Mouse (Mus musculus) CD4-positive, CD25-positive, alpha-beta regulatory T cell, adult 4 months (primary cell): ENCODE results near the gene Ndufa3. TPM values are rescaled to one million over a fixed set of nuclear protein-coding genes. Genes with fewer than 3 reads are reported as not detected.
"Not testable (repeated sequence)": the region's sequence is repeated elsewhere in the genome, so short reads cannot be mapped to it uniquely, and the experiment has no call there.

Experiments
- ATAC-seq: one replicate; pipeline ENCODE4 v1.8.0; 2017
- polyA plus RNA-seq, 2 experiments: library from polyadenylated mRNA; unstranded; fragments of 100-300 nt; shearing (Covaris generic); gene quantifications; one replicate each; pipeline ENCODE4 v1.2.1; 2017

The Ndufa3 gene
- polyA plus RNA-seq = 100 to 1,000 TPM; 538 to 754 TPM

DNA sequence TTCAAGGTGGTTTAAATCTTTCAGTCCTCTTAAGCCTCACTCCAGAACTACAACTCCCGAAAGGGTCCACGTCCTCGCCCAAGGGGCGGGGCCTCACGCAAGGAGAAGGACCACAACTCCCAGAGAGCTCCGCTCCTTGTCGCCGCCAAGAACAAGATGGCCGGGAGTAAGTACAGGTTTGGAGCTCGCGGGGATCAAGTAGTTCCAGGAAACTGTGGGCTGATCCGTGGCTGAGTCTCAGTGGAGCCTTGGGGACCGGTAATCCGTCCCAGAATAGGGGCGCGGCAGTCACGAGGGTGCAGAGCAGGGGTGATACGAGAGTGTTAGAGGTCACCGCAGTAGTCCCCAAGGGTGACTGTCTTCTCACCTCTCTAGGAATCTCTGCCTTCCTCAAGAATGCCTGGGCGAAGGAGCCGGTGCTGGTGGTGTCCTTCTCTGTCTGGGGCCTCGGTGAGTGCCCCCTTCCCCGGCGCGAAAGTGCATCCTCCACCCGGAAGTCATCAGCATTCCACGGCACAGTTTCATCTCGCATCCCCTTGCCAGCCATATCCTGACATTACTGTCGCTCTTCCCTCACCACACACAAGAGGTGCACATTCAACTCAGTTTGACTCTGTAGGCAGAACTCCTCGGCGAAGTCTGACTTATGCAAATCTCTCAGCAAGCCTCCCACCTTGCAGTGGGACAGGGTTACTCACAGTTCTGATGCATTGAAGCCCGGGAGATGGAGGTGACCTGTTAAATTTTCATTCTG, at the start of gene Ndufa3:
Ndufa3 (plus strand) TSS at position 132 of the 754 bp plus-strand sequence.
- ATAC-seq = peak; percentile 99

DNA sequence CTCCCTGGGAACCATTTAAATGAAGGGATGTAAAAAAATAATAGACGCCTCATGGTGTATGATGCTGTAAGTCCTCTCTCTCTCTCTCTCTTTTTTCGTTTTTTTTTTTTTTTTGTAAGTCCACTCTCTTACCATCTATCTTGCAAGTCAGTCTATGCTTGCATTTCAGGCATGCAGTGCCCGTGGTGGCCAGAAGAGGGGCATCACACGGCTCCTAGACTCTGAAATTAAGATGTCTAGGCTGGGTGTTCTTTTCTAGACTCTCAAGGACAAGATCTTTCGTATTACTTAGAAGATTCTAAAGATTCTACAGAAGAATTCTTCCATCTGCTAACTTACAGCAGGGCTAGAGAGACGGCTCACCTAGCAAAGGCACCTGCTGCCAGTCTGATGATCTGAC, 47.4 kb upstream of the Ndufa3 start:
- no peak for ATAC-seq

DNA sequence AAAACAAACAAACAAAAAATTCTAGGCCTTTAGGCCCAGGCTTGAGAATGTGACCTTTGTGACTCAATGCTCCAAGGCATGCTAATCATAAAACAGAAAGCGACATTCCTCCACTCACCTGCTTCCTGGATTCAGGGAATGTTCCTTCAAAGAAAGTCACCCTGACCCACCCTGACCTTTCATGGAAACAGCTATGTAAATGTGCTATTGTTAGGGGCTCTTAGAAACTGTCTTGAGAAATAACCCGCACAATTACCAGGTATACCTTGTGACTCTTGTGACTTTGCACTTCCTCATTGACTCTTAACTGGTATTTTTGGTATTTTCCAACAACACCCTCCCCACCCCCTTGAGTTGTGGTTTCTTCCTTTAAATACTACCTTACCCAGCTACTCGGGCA, 46.6 kb upstream of the Ndufa3 start:
- not testable (repeated sequence) for ATAC-seq

DNA sequence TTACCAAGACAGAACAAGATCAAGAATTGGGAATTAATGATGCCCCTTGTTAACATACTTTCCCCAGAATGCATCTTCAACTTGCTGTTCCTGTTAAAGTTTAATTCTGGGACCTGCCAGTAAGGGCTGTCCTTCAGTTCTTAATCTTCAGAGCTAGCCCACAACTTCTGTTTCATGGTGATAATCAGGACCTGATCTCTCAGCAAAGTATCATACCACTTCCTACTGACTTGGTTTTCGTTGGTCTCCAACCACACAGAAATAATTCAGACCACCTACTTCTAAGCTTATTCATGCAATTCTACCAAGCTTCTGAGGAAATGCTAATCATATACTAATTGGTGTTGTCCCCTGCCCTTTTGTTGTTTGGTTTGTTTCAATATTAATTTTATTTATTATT, 45.3 kb upstream of the Ndufa3 start:
- ATAC-seq = no peak

DNA sequence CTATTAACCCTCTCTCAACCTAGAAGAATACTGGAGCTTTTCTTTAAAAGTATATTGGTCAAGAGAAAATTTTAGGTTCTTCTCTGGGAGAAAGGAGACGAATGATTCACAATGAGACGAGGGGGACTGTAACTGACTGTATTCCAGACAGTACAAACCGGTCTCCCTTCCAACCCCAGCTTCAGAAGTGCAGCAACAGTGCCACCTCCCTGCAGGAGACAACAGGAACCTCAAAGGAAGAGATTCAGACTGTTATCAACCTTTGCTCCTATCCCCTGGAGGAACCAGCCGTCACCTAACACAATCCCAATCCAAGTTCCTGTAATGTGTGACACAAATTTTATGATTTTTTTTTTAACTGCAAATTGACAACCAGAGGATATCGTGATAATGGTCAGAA, 43.0 kb upstream of the Ndufa3 start:
- ATAC-seq = no peak

DNA sequence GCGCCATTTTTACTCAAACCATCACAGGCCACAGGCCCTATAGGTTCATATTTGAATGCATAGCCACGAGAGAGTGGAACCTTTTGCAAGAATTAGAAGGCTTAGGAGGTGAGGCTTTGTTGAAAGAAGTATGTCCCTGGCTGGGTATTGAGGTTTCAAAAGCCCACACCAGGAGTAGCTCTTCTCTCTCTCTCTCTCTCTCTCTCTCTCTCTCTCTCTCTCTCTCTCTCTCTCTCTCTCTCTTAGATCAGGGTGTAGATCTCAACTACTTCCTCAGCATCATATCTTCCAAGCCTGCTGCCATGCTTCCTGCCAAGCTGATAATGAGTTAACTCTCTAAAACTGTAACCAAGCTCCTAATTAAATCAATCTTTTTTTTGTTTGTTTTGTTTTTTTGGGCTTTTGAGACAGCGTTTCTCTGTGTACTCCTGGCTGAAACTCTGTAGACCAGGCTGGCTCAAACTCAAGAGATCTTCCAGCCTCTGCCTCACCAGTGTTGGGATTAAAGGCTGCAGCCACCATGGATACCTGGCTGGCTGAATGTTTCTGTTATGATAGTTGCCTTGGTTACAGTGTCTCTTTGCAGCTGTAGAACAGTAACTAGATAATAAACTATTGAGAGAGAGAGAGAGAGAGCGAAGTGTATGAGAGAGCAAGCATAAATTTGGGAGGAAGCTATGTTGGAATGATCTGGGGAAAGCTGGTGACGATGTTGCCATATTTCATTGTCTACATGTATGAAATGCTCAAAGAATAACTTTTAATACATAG, 40.6 kb upstream of the Ndufa3 start:
- no peak for ATAC-seq

DNA sequence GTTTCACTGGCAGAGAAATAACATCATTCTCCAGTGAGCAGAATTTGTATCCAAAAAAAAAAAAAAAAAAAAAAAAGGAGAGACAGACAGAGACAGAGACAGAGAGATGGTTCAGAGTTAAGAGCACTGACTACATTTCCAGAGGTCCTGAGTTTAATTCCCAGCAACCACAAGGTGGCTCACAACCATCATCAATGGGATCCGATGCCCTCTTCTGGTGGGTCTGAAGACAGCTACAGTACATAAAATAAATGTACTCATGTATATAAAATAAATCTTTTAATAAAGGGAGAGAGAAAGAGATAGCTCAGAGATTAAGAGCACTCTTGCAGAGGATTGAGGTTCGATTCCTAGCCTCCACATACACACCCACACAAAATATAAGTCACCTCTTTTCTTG, 39.0 kb upstream of the Ndufa3 start:
- ATAC-seq = no peak

DNA sequence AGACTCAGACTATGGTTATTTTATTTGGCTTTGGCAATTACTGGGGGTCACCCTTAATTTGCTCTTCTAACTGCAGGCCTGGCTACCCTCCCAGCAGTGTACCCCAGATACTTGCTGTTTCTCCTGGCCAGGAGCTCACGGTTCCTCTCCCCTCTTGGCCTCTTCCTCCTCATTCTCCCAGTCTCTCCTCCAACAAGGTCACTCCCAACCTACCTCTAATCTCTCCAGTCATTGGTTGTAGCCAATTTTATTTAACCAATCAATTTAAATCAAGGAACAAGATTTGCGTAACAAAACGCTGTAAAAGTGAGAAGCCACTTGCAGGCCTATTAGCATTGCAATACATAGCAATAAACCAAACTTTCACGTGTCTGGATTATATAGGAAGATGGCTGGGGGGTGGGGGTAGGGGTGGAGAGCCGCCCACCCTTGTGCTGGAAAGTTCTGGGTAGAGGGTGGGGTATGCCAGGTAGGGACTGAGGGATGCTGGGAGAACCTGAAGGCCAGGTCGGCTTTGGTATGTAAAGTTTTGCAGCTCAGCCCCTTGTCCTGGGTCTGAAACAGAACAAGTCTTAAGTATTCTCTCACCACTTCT, 38.1 kb upstream of the Ndufa3 start:
- ATAC-seq = no peak

DNA sequence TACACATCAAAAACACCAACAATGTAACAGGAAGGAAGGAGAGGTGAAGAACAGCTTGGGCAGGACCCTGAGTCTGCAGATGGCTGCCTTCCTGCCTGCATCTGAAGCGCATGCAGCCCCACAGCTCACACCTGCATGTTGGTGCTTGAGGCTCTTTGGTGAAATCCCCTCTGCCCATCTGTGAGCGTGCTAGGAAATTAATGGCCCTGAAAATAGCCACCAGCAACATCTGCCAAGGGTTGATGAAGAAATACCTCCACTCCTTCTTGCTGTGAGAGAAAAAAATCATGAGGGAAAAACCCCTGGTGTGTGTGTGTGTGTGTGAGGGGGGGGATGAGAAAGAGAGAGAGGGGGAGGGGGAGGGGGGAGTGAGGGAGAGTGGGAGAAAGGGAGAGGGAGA, 37.1 kb upstream of the Ndufa3 start:
- ATAC-seq = no peak

DNA sequence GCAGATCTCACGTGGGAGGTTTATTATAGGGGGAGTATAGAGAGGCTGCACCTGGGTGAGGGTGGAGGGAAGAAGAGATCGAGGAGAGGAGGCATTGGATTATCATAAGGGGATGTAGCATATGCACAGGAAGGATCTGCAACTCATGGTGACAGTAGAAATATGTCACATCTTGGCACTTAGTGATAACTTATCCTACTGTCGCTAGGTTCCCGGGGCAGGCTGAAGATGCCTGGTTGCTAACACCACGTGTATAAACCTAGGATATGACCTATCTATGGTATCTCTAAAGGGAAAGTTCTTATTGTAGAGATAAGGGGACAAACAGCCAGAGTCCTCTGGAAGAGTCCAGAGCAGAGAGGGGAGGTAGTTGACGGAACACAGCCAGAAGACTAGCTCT, 31.4 kb upstream of the Ndufa3 start:
- no peak for ATAC-seq

DNA sequence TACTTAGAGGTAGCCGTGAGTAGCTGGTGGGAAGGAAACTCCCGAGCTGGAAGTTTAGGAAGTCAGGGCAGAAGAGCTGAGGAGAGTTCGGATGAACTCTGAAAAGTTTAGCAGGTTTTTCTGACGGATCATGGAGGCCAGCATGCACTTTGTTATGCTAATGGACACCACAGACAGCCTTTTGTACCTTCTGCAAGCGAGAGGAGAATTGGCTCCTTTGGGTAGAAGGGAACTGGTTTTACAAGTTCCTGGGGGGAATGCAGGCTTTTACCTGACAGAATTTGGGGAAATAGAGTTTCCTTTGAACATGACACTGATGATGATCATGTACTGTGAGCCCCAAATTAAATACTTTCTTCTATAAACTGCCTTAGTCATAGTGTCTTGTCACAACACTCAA, 30.9 kb upstream of the Ndufa3 start:
- no peak for ATAC-seq

DNA sequence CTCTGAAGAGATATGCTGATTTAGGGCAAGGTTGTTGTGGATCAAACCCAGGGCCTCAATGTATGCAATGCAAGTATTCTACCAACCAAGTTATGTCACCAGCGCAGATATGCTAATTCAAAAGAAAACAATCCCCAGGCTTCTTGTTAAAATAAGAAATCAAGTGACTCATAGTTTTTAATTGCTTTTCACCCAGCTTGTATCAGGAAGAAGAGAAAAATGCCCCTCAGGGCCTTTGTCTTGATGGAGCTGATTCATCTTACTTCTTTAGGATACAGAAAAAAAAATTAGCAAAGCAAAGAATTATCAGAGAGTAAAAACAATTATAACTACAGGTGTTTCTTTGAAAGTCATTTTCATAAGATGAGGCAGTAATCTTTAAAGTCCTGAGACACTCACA, 29.9 kb upstream of the Ndufa3 start:
- no peak for ATAC-seq

DNA sequence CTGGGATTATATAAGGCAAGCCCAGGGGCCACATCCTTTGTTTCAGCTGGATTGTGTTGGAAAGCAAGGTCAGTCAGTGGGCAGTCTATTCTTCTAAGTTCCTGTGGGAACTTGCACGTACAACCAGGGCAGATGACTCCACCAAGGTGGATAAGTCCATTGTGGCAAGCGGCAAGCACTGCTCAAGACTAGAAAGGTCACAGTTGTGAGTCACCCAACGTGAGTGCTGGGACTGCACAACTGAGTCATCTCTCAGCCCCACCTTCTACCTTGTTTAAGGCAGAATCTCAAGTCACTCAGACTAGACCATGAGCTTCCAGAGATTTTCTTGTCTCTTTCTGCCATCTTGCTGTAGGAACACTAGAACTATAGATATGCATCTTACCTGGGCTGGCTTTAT, 26.6 kb upstream of the Ndufa3 start:
- no peak for ATAC-seq

DNA sequence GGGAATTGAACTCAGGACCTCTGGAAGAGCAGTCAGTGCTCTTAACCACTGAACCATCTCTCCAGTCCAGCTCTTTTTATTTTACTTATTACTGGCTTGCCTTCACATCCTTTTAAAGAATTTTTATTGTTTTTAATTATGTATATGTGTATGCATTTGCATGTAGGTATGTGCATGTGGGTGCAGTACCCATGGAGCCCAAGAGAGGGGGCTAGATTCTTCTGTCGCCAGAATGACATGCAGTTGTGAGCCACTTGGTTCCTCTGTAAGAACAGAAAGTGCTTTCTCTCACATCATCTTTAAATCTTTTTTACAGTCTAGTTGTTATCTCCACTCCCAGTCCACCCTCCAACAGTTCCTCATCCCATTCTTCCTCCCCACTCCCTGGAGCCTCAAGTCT, 25.6 kb upstream of the Ndufa3 start:
- no peak for ATAC-seq

DNA sequence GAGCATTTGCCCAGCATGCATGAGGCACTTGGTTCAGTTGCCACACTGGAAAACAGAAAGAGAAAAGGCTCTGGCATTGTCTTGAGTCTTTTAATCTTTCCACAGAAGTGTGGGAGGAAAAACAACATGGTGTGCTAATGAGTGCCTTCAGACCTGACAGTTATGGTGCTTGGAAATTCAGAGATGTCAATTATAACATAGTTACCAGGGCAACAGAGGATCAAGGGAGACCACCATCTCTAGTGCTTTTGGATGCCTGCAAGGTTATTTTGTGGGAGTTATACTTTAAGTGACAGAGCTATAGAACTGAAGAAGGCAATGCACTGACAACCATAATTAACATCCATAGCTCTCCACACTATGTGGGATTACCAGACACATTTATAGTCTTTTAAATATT, 23.3 kb upstream of the Ndufa3 start:
- no peak for ATAC-seq

DNA sequence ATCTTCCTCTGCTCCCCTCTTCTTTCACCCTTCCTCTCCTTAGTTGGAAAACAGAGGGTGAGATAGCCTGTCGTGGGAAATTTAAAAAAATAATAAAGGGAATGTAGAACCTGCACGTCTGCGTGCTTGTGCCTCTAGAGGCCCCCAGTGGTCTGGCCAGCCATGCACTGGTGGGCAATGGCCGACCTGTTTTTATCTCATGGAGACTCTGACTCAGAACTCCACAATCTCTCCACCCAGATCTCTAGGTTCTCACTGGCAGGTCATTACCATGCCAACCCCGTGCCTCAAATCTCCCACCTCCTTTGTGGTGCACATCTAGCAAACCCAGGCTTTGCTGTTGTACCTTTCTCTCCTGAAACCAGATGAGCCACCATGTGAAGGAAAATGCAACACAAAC, 22.5 kb upstream of the Ndufa3 start:
- peak; percentile 57 for ATAC-seq

DNA sequence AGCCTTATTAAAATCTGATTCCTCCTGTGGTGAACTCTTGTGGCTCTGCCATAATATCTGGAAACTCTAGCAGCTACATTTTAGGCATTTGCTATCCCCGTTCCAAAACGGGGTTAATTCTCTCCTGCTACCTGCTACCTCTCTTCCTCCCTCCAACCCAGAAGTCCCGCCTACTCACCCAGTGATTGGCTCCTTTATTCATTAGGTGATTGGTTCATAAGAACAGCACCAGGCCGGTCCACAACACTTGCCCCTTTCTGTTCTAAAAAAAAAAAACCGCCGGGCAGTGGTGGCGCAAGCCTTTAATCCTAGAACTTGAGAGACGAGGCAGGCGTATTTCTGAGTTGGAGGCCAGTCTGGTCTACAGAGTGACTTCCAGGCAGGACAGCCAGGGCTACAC, 22.0 kb upstream of the Ndufa3 start:
- peak; percentile 94 for ATAC-seq

DNA sequence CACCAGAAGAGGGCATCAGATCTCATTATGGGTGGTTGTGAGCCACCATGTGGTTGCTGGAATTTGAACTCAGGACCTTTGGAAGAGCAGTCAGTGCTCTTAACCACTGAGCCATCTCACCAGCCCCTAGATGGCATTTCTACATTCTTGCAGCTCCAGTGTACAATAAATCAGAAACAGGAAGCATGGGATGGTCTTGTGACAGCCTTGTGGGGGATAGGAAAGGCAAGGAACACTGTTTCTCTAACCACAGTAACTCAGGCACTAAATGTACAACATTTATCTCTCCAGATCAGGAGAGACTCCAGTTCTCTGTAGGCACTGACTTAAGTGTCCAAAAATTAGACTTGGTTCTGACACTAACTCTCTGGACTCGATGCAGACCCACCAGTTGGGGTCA, 19.4 kb upstream of the Ndufa3 start:
- not testable (repeated sequence) for ATAC-seq

DNA sequence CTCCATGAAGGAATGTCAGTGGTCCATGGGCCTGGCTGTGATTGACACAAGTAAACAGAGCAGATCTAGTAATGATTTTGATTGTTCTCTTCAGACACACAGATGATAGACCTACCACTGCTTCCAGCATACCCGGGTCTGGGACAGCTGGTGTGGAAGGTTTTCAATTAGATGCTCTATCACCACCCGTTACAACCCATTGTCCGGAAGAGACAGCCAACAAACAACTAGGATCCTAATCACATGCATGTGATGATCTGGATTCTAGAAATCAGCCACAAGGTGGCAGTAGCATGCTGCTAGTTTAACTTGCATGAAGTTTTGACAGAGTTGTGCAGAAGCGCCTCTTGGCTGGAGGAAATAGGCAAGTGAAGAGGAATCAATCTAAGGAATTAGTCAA, 16.1 kb upstream of the Ndufa3 start:
- ATAC-seq = peak; percentile 94

DNA sequence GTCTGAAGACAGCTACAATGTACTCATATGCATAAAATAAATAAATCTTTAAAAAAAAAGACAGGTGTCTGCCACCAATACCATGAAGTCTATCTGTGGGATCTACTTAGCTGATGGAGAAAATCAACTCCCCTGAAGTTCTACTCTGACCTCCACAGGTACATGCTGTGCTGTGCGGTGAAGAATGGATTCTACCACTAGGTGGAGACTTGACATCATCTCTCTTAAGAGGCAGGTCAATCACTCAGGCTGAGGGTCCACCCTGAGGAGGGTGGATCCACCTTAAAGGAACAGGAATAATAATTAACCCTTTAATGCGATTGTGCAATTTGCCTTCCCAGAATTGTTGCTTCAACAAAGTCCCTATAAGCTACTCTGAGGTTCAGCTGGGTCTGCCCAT, 10.4 kb upstream of the Ndufa3 start:
- ATAC-seq = no peak

DNA sequence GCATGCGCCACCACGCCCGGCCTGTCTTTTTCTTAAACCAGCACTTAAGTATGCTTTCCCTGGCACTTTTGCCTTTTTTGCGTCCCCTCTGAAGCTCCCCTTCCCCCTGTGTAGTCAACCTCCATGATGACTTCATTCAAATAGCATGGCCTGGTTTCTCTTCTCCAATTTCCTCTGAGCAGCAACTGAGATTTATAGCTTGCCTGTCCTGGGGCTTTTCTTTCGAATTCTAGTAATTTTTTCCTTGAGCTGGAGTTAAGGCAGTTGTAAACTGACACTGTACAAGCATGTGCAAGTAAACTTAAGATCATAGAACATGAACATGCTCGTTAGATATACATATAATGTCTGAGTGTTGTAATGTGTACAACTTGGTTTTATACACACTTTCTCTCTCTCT, 9.8 kb upstream of the Ndufa3 start:
- no peak for ATAC-seq

DNA sequence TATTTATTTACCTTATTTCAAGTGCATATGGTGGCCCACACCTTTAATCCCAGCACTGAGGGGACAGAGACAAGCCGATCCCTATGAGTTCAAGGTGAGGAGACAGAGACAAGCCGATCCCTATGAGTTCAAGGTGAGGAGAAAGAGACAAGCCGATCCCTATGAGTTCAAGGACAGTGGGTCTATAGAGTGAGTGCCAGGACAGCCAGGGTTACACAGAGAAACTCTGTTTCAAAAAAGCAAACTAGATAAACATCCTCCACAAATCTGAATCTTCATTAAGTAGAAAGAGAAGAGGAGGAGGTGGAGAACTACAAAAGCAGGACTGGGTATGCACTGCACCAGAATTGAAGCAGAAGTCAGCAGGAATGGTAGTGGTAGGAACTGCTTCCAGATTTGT, 8.5 kb upstream of the Ndufa3 start:
- ATAC-seq = no peak

DNA sequence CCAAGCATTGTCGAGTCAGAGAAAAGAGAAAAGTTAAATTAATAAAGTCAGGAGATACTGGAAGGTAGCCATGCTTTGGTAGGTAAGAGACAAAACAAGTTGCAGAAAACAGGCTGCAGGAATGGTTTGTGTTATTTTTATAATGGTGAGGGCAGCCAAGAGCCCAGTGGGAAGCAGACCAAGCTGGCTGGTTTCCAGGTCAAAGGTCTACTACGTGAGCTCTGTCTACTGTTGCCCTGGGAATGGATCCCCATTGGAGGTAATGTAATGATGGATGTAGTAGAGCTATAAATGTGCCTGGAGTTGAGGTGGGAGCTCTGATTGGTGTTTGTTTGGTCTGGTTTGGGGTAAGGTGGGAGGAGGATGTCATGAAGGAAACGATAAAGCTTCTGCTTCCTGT, 8.1 kb upstream of the Ndufa3 start:
- no peak for ATAC-seq

DNA sequence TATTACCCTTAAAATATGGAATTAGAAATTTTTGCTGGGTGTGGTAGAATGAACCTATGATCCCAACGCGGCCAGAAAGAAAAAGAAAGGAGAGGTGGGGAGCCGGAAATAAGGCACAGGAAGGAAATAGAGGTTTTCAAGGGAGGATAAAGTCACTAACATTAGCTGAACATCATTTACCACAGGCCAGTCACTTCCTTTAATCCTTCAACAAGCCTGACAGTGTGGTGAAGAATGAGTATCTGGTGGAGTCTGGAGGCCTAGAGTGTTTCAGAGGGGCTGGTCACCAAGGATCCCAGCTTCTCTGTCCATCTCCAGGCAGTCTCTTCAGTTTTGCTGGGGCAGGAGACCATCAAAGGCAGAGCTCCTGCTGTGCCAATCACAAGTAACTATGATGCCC, 6.7 kb upstream of the Ndufa3 start:
- ATAC-seq = no peak
